Mouse (Mus musculus) myocyte (in vitro differentiated cells): ENCODE measurements at regions not wholly inside any gene's neighbourhood (a gene's known extent, or its start where the extent isn't known, plus 50 kb on each side); places are given as distances from the start of the nearest gene placed in this dataset.

ENCODE experiments used
- CEBPB ChIP-seq: IDR thresholded peaks from 2 replicates; pipeline ENCODE4 v1.6.1; 2011; ENCODE audit warnings: mild to moderate bottlenecking, moderate library complexity; ENCODE audit not compliant: poor library complexity, insufficient read depth, severe bottlenecking
- POLR2A ChIP-seq: IDR thresholded peaks from one replicate; pipeline ENCODE4 v1.6.1; 2011; ENCODE audit warnings: low read depth, mild to moderate bottlenecking, control low read depth, moderate library complexity; ENCODE audit not compliant: insufficient read length

- no peak for TF ChIP-seq POLR2A
- no peak for TF ChIP-seq CEBPB
Observed at GRCm38 (mm10) chr7:70117930-70118922, 248.3 kb downstream of the Nr2f2 start.
